Mouse (Mus musculus): ENCODE data around the gene Slc16a9.

Slc16a9 gene

GRCm38 (mm10) chr10:70250354-70250753 is 5.5 kb downstream of the Slc16a9 start:
- DNase-seq (ENCODE audit: low read depth, low spot score): no peak

DNA sequence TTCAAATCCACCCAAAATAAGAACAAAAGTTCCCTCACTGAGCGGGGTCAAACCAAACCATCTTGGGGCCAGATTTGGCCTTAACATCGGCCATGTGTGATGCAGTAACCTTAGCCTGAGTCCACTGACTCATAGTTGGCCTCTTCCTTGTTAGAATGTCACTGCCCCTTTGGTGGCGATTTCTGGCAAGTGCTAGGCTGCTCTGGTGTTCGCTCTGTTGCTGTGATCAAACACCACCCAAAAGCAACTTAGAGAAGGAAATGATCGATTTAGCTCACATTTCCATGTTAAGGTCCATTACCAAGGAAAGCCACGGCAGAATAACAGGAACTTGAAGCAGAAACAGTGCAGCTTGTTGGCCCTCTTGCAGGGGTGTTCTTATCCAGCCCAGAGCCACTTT is 5.9 kb downstream of the Slc16a9 start:
- DNase-seq (ENCODE audit: low read depth, low spot score): no peak

GRCm38 (mm10) chr10:70254666-70255065 is 9.8 kb downstream of the Slc16a9 start:
- DNase-seq (ENCODE audit: low read depth, low spot score): no peak

DNA sequence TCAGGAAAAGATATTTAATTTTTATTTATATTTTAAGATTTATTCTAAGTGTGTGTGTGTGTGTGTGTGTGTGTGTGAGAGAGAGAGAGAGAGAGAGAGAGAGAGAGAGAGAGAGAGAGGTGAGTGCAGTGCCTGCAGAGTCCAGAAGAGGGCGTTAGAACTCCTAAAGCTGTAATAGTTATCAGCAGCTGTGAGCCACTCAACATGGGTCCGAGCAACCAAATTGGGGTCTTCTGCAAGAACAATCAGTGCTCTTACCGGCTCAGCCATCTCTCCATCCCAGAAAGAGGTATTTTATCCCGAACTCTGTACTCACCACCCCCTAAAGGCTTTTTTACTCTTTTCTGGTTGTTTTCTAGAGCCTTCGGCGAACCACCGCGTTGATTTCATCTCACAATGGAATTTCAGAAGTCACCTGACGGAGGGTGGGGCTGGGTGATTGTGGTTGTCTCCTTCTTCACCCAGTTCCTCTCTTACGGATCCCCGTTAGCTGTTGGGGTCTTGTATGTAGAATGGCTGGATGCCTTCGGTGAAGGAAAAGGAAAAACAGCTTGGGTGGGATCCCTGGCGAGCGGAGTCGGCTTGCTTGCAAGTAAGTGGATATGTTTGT is 10.8 kb downstream of the Slc16a9 start:
- no peak for DNase-seq (ENCODE audit: low read depth, low spot score)

GRCm38 (mm10) chr10:70257029-70257428 is 12.1 kb downstream of the Slc16a9 start:
- DNase-seq (ENCODE audit: low read depth, low spot score): no peak

DNA sequence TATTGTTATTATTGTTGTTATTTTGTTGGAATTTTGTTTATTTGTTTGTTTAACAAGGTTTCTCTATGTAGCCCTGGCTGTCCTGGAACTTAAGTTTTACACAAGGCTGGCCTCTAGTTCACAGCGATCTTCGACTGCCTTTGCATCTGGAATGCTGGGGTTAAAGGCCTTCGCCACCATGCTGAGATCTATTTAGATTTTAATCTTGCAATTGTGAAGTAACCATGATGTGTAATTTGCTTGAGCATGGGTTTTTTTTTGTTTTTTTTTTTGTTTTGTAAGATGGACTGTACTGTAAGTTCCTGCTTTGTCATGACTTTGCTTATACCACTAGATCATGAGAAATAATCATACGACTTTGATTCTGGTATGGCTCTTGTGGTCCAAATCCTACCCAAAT is 16.0 kb downstream of the Slc16a9 start:
- no peak for DNase-seq (ENCODE audit: low read depth, low spot score)

DNA sequence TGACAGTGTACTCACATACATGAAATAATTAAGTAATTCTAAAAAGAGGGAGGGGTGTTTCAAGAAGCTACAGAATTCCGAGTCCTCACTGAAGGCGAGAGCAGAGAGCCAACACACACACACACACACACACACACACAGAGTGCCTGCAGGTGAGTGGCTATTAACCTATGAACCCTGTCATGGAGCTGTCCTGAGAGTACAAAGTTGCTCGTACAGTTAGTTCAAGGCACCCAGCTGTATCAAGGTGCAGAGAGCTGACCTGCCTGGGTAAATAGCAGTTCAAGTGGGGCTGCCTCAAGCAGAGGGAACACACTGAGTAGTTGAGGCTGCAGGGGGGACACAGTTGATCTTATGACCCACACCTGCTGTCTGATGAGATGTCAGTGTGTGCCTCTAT is 17.2 kb downstream of the Slc16a9 start:
- DNase-seq (ENCODE audit: low read depth, low spot score): no peak

- no peak for DNase-seq (ENCODE audit: low read depth, low spot score)
Observed at GRCm38 (mm10) chr10:70263681-70264189, 18.8 kb downstream of the Slc16a9 start.

GRCm38 (mm10) chr10:70264337-70265036 is 19.6 kb downstream of the Slc16a9 start:
- no peak for DNase-seq (ENCODE audit: low read depth, low spot score)

GRCm38 (mm10) chr10:70266501-70266900 is 21.6 kb downstream of the Slc16a9 start:
- no peak for DNase-seq (ENCODE audit: low read depth, low spot score)

DNA sequence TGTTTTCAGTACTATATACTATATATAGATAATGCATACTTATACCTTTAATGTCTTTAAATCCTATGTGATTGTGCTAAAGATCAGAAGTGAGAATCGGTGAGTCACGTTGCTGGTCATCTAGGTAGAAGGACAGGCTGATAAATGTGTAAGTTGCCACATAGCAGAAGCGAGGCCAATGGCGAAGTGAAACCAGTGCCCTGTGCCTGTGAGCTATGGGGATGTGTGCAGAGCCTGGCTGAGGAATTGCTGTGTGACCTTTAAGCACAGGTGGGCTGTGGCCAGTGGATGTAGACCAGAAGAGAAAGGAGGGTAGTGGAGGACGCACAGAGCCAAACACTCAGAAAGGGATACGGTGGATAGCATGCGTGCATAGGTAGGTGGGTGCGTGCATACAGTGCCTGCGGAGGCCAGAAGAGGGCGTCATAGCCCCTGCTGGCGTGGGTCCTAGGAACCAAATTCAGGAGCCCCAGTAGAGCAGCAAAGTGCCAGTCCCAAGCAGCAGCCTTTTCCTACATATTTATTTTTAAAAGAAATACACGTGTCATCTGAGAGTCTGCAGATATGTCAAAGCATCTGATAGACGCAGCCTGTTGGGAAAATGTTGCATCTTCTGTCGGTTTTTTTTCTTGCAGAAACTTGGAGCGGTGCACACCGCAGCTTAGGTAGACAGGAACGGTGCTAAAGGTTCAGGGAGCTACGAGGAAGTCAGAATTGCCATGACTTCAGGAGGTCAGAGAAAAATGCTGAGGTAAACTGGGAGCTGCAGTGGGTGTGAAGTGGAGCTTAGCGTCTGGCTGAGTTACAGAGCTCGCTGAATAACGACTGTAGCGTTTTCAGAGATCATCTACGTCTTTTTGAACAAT is 23.9 kb downstream of the Slc16a9 start:
- DNase-seq (ENCODE audit: low read depth, low spot score): no peak

DNA sequence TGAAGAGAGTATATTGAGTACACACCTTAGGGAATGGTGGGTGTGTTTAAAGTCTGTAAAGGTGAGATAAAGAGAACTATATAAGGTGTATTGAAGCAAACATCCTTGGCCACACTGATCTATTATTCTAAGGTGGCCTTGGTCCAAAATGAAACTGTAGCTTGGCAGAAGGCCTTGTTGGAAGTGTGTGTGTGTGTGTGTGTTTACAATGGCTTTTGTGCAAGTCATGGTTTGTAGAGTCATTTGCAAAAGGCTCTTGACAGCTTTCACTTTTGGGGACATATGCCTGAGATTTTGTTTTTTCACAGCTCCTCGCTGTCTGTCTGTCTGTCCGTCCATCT is 24.5 kb downstream of the Slc16a9 start:
- DNase-seq (ENCODE audit: low read depth, low spot score): no peak

DNA sequence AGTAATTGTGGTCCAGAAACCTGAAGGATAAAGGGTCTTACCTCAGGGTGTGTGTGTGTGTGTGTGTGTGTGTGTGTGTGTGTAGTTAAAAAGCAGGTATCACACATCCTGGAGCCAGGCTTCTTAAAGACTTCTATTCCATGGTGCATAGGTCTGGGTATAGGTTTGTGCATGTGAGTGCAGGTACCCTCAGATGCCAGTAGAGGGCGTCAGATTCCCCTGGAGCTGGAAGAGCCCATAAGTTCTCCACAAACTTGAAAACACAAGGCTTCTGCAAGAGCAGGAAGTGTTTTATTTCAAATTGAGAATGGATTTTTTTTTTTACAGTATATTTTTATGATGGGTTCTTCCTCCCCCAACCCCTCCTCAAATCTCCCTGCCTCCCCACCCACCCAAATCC is 31.8 kb downstream of the Slc16a9 start:
- DNase-seq (ENCODE audit: low read depth, low spot score): no peak

- no peak for DNase-seq (ENCODE audit: low read depth, low spot score)
Observed at GRCm38 (mm10) chr10:70279349-70279748, 34.4 kb downstream of the Slc16a9 start.

DNA sequence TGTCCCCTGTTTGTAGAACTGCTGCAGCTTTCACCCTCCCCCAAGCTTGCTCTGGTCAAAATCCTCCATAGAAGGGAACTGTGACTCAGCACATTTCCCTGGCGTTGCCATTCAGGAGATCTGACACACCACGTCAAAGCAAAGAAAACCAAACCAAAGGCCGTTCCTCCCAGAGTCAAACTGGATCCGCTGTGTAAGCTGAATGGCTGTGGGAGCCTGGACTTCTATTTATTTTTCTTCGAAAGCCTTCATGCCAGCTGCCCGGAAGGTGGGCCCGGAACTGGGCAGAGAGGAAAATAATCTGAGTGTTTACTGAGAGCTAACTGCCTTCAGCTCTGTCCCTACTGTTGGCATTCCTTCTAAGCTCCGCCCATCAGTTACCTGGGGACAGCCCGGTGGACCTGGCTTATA is 42.9 kb downstream of the Slc16a9 start:
- DNase-seq (ENCODE audit: low read depth, low spot score): no peak

DNA sequence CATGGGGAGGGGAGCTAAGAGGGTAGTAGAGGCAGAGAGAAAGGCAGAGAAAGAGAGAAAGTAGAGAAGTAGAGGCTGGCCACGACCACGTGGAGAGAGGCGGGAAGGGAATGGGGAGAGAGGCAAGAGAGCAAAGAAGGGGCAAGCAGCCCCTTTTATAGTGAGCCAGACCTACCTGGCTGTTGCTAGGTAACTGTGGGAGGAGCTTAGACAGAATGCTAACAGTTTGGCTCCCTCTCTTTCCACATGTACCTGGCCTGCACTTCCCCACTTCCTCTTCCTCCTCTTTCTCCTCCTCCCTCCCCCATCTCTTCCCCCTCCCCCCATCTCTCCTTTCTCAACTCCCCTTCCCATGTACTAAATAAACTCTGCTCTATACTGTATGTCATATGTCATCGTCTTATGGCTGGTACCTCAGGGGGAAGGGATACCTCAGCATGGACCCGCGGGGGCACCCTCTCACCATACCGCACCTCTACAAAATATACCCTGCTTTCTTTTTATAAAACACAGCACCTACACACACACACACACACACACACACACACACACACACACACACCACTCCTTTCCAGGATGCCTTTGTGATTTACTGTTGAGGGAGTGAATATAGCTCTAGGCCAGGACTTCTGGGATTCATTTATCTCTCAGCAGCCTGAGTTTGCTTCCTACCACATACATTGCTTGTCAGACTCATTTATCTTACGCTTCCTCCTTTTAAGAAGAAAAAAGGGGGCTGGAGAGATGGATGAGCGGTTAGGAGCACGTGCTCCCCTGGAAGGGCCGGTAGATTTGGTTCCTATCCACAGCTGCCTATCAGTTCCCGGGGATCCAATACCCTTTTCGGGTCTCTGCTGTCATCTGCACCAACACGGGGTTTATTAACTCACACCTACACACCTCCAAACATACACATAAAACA is 43.8 kb downstream of the Slc16a9 start:
- no peak for DNase-seq (ENCODE audit: low read depth, low spot score)

DNA sequence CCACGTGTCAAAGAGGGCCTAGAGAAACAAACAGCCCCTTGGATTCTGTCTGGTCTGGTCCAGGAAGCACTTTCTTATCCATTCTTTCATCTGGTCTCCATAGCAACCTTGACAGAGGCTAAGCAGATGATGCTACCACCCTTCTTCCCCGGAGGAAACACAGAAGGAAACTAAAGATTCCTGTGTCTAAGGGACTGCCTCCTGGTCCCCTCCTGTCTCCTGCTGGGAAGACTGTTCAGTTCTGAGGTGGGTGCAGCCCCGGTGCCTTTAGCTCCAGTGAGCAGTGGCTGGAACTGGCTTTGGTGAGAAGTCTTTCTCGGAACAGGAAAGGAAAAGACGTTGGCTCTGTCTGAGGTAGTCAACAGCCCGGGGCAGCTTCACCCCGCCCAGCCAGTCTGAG is 47.1 kb downstream of the Slc16a9 start:
- no peak for DNase-seq (ENCODE audit: low read depth, low spot score)

DNA sequence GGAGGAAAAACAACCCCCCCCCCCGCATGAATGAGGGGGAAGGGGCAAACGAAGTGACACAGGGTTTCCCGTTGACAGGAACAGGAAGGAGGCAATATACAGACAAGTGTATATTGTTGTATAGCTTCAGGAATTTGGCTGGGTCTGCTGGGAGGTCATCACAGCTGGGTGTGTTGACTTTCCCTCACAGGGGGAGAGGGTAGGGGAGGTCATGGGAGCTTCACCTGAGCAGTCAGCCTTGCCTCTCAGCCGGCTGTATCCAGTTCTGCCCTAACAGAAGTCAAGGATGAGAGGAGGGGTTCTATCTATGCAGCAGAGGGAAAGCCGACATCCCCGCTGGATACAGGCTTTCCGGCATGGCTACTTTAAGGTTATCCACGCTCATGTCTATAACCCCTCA is 49.2 kb downstream of the Slc16a9 start:
- no peak for DNase-seq (ENCODE audit: low read depth, low spot score)

GRCm38 (mm10) chr10:70296531-70297366 is 51.8 kb downstream of the Slc16a9 start:
- peak; percentile 78 for DNase-seq (ENCODE audit: low read depth, low spot score)

GRCm38 (mm10) chr10:70299118-70299517 is 54.2 kb downstream of the Slc16a9 start:
- no peak for DNase-seq (ENCODE audit: low read depth, low spot score)

DNA sequence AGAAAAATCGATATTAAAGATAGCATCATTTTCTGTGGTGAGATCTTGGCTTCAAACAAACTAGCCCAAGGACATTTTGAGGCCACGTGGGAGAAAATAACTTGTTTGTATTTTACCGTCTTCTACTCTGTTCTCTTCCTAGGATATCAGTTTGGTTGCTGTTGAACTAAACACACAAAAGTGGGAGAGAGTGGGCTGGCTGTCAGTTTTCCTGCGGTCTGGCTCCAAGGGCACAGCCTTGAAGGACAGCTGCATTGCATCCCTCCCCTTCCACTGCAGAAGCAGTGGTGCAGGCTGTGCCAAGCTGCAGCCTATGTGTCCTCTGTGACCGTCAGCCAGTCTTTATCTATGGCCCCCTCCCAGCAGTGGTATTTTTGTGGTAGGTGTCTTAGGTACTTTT is 54.8 kb downstream of the Slc16a9 start:
- no peak for DNase-seq (ENCODE audit: low read depth, low spot score)
